Mouse (Mus musculus): ENCODE results near the gene Klhdc1. TPM values are rescaled to one million over a fixed set of nuclear protein-coding genes. Genes with fewer than 3 reads are reported as not detected.
A peak's percentile ranks its signal among the peaks of the same experiment; 100 is the strongest.

The Klhdc1 gene
- total and polyA plus RNA-seq, 3 experiments: 0.23 to 1.1 TPM; not detected in 1

DNA sequence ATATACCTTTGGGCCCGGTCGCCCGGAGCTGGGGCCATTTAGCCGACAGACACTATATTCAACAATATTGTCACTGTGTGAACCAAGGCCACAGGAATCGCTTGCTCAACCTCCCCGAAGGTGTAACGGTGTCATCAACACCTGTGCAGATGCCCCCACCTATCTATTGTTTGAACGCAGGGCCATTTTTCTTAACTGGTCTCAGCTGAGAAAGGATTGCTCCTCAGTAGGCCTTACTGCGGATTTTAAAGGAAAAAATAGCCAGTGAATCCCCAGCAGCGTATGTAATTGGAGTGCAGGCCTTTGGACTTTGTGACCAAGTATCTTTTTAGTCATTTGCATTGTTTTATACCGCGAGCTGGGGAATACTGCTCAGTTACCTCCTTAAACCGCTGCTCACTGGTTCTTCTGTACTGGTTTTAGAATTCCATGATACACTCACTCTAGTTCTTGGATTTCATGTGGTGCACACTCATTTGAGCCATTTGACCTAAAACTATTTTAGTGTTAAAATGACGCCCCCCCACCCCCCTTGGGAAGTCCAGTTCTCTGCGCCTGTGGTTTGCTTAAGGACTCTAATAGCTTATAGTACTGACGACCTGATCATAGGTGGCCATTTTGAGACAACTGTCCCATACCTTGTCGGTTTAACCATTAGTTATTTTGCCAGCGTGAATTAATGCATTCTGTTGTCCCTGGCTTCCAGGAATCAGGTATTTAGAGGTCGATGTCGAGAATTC lies 56.6 kb downstream of the Klhdc1 start:
- H3K9ac ChIP-seq (ENCODE audit: control insufficient read depth, low read depth, low read length, poor library complexity, severe bottlenecking): peak overlapping the region; percentile 88
- H3K4me3 ChIP-seq (ENCODE audit: control insufficient read depth in 1 of 2, insufficient read depth in 1 of 2, low read depth in 2 of 2, low read length in 2 of 2): peak overlapping the region; percentile 53 to 79
- no peaks in the 10 kb centered on the region for H3K9me3 ChIP-seq (replicated peaks; ENCODE audit: insufficient read depth, low read length)
- H3K79me2 ChIP-seq (ENCODE audit: control insufficient read depth, insufficient read depth, low read length, poor library complexity): peaks cover 18% of the 10 kb centered on the region
- H3K27me3 ChIP-seq (ENCODE audit: control insufficient read depth in 1 of 2, insufficient read depth in 2 of 2, low read length in 2 of 2): no peaks in the 10 kb centered on the region
- peaks cover 2 to 15% of the 10 kb centered on the region in 2 experiments for H3K36me3 ChIP-seq (ENCODE audit: control insufficient read depth in 1 of 2, insufficient read depth in 2 of 2, low read length in 2 of 2)
- 0 out of 2 replicates have a peak overlapping the region, but pooled peaks have one; percentile 1 for H3K27ac ChIP-seq (ENCODE audit: control insufficient read depth, low read depth, low read length)
- TF ChIP-seq MAZ (IDR thresholded peaks at IDR 0.05; ENCODE audit: low read depth, low read length) (0 out of 2 replicates have a peak, but pooled peaks have one; percentile 20), POLR2A (IDR thresholded peaks at IDR 0.05; ENCODE audit: control insufficient read depth in 1 of 2, insufficient read depth in 1 of 2, low read depth in 1 of 2, low read length in 2 of 2, poor library complexity in 1 of 2) (no peak), CHD1 (IDR thresholded peaks at IDR 0.05; ENCODE audit: low read depth, low read length) (peak; percentile 79; the same call in 1 of the 2 replicates)
- DNase-seq (ENCODE audit: low read depth, low spot score): no peak
- H3K4me1 ChIP-seq (ENCODE audit: control insufficient read depth in 1 of 2, insufficient read depth in 2 of 2, low read length in 2 of 2): peaks cover 8 to 23% of the 10 kb centered on the region in 2 experiments; a peak in 3 of 4 replicates

DNA sequence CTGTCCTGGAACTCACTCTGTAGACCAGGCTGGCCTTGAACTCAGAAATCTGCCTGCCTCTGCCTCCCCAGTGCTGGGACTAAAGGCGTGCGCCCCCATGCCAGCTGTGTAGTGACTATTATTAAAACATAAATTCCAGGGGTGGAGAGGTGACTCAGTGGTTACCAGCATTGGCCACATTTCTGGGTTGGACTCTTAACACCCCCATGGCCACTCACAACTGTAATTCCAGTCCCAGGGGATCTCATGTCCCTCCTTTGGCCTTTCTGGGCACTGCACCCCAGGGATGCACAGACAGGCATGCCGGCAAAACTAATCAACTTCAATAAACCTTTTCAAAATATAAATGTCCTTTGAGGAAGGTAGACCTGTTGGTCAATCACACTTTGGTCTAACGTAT lies 57.3 kb downstream of the Klhdc1 start:
- Histone ChIP-seq H3K27ac (ENCODE audit: control insufficient read depth, low read depth, low read length) (no peak overlapping the region), H3K27me3 (ENCODE audit: control insufficient read depth in 1 of 2, insufficient read depth in 2 of 2, low read length in 2 of 2) (no peaks in the 10 kb centered on the region), H3K36me3 (ENCODE audit: control insufficient read depth in 1 of 2, insufficient read depth in 2 of 2, low read length in 2 of 2) (peaks cover 2 to 15% of the 10 kb centered on the region in 2 experiments), H3K9me3 (replicated peaks; ENCODE audit: insufficient read depth, low read length) (no peaks in the 10 kb centered on the region), H3K79me2 (ENCODE audit: control insufficient read depth, insufficient read depth, low read length, poor library complexity) (peaks cover 18% of the 10 kb centered on the region), H3K9ac (ENCODE audit: control insufficient read depth, low read depth, low read length, poor library complexity, severe bottlenecking) (no peak overlapping the region), H3K4me3 (ENCODE audit: control insufficient read depth in 1 of 2, insufficient read depth in 1 of 2, low read depth in 2 of 2, low read length in 2 of 2) (no peak overlapping the region), H3K4me1 (ENCODE audit: control insufficient read depth in 1 of 2, insufficient read depth in 2 of 2, low read length in 2 of 2) (peaks cover 8 to 23% of the 10 kb centered on the region in 2 experiments; a peak in 3 of 4 replicates)
- peak; percentile 16 for DNase-seq (ENCODE audit: low read depth, low spot score)
- TF ChIP-seq RAD21 (IDR thresholded peaks at IDR 0.05; ENCODE audit: low read depth, low read length) (no peak), GATA1 (IDR thresholded peaks at IDR 0.05; ENCODE audit: low read depth, low read length) (no peak), MAFK (IDR thresholded peaks at IDR 0.05; ENCODE audit: borderline replicate concordance, low read depth, low read length) (no peak), ZKSCAN1 (IDR thresholded peaks at IDR 0.05; ENCODE audit: low read depth, low read length) (no peak), ZMIZ1 (IDR thresholded peaks at IDR 0.05; ENCODE audit: low read depth, low read length) (no peak)

DNA sequence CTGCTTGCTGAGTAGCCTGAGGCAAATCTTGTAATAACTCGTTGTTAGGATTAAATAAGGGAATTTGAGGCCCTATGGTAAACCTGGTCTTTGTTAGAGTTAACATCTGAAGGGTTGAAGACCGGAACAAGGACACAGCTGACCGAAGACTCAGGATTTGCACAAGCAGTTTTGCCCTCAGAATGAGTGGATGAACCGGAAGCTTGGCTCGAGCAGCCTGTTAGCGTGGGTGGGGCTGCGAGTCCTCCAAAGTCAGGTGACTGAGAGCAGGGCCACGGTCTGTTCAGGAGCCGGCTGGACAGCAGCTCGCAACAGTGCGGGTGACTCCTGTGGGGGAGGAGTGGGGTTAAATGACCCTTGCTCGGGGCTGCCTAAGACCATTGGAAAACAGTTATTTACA lies 58.3 kb downstream of the Klhdc1 start:
- H3K36me3 ChIP-seq (ENCODE audit: control insufficient read depth in 1 of 2, insufficient read depth in 2 of 2, low read length in 2 of 2): peaks cover 5 to 13% of the 10 kb centered on the region in 2 experiments

More for the DNA sequence above, 58.3 kb downstream of the Klhdc1 start:
- Histone ChIP-seq H3K79me2 (ENCODE audit: control insufficient read depth, insufficient read depth, low read length, poor library complexity) (peaks cover 18% of the 10 kb centered on the region), H3K9ac (ENCODE audit: control insufficient read depth, low read depth, low read length, poor library complexity, severe bottlenecking) (no peak overlapping the region), H3K9me3 (replicated peaks; ENCODE audit: insufficient read depth, low read length) (no peaks in the 10 kb centered on the region), H3K27me3 (ENCODE audit: control insufficient read depth in 1 of 2, insufficient read depth in 2 of 2, low read length in 2 of 2) (no peaks in the 10 kb centered on the region), H3K4me3 (ENCODE audit: control insufficient read depth in 1 of 2, insufficient read depth in 1 of 2, low read depth in 2 of 2, low read length in 2 of 2) (no peak overlapping the region), H3K27ac (ENCODE audit: control insufficient read depth, low read depth, low read length) (no peak overlapping the region), H3K4me1 (ENCODE audit: control insufficient read depth in 1 of 2, insufficient read depth in 2 of 2, low read length in 2 of 2) (peaks cover 8 to 16% of the 10 kb centered on the region in 2 experiments; a peak in 3 of 4 replicates)
- no peak for DNase-seq (ENCODE audit: low read depth, low spot score)
- TF ChIP-seq ZKSCAN1 (IDR thresholded peaks at IDR 0.05; ENCODE audit: low read depth, low read length) (no peak), NRF1 (IDR thresholded peaks at IDR 0.05; ENCODE audit: insufficient read depth, low read depth, low read length, poor library complexity, severe bottlenecking) (no peak), GATA1 (IDR thresholded peaks at IDR 0.05; ENCODE audit: low read depth, low read length) (no peak), UBTF (IDR thresholded peaks at IDR 0.05; ENCODE audit: borderline replicate concordance, insufficient read depth, low read depth, low read length) (no peak), GABPA (IDR thresholded peaks at IDR 0.05; ENCODE audit: low read depth, low read length) (no peak), MYC (IDR thresholded peaks at IDR 0.05; ENCODE audit: low read depth, low read length) (no peak)

Measured in MEL (cell line).